ENCODE assay signal across 8 mouse cellular contexts in genomic region chr2:144011080-144011551, GRCm38 (mm10). TPM values are rescaled to one million over a fixed set of nuclear protein-coding genes. Genes with fewer than 3 reads are reported as not detected.
DNase-seq lines count a peak whose midpoint lies in the region; ATAC-seq and TF ChIP-seq lines count a peak whose summit lies in the region.

Rrbp1 (minus strand) TSS chr2:144011263.

- peak within 1 kb of the TSS; percentile 96 for H3K27ac ChIP-seq in bone marrow, adult 2 months (ENCODE audit: control insufficient read depth, insufficient read depth, low read depth, low read length, poor library complexity)
- peak within 1 kb of the TSS; percentile 96 for H3K27ac ChIP-seq in embryonic facial prominence, embryonic 15.5 days (replicated peaks)
- H3K27ac ChIP-seq in limb, embryonic 14.5 days (replicated peaks; ENCODE audit: low read depth, low read length): peak within 1 kb of the TSS; percentile 99
- peak within 1 kb of the TSS; percentile 83 for H3K27ac ChIP-seq in midbrain, postnatal 0 days (ENCODE audit: low read depth, low read length)

- peaks cover 3% of the 10 kb centered on the region; the same call in 1 of the 2 replicates for H3K36me3 ChIP-seq in embryonic facial prominence, embryonic 15.5 days
- peaks cover 8% of the 10 kb centered on the region; the same call in 1 of the 2 replicates for H3K36me3 ChIP-seq in limb, embryonic 14.5 days (ENCODE audit: control insufficient read depth, insufficient read depth, low read length)
- no peaks in the 10 kb centered on the region for H3K36me3 ChIP-seq in midbrain, postnatal 0 days (ENCODE audit: insufficient read depth, low read length)

- H3K27me3 ChIP-seq in embryonic facial prominence, embryonic 15.5 days: no peaks in the 10 kb centered on the region
- no peaks in the 10 kb centered on the region for H3K27me3 ChIP-seq in limb, embryonic 14.5 days (ENCODE audit: control insufficient read depth, insufficient read depth, low read length)
- no peaks in the 10 kb centered on the region for H3K27me3 ChIP-seq in midbrain, postnatal 0 days (ENCODE audit: insufficient read depth, low read length)

- no peak for TF ChIP-seq CTCF in bone marrow, adult 2 months (IDR thresholded peaks at IDR 0.05; ENCODE audit: control insufficient read depth, insufficient read depth, low read length)
- TF ChIP-seq CTCF in midbrain, postnatal 0 days (IDR thresholded peaks at IDR 0.05): no peak

- peak; percentile 82; the same call in 1 of the 2 replicates for TF ChIP-seq POLR2A in bone marrow, adult 2 months (IDR thresholded peaks at IDR 0.05; ENCODE audit: borderline replicate concordance, control insufficient read depth, low read depth, low read length)
- 0 out of 2 replicates have a peak, but pooled peaks have one; percentile 73 for TF ChIP-seq POLR2A in limb, embryonic 14.5 days (IDR thresholded peaks at IDR 0.05; ENCODE audit: borderline replicate concordance, extremely low read depth, insufficient read depth, insufficient read length)

- WGBS in bone marrow, adult 2 months: under 1% methylated on average over 53 of the region's 53 CpGs
- WGBS in embryonic facial prominence, embryonic 15.5 days: under 1% methylated on average over 45 of the region's 53 CpGs
- under 1% methylated on average over 38 of the region's 53 CpGs for WGBS in limb, embryonic 14.5 days
- WGBS in midbrain, postnatal 0 days: 0% methylated on average over 41 of the region's 53 CpGs

- DNase-seq in 416B (ENCODE audit: low read depth): peak; percentile 99
- DNase-seq in heart, adult 8-10 months (ENCODE audit: low spot score): peak; percentile 98
- DNase-seq in kidney, adult 9 months: peak; percentile 99
- peak; percentile 97 for DNase-seq in limb, embryonic 14.5 days (ENCODE audit: low spot score)
- DNase-seq in midbrain, postnatal 0 days (ENCODE audit: low spot score): peak; percentile 99
- DNase-seq in spleen, postnatal 14 days (ENCODE audit: low spot score in 2 of 2): peak; percentile 95 to 97

- H3K4me1 ChIP-seq in bone marrow, adult 2 months (ENCODE audit: control insufficient read depth, insufficient read depth, low read length): peaks cover 4% of the 10 kb centered on the region
- peaks cover 48% of the 10 kb centered on the region for H3K4me1 ChIP-seq in embryonic facial prominence, embryonic 15.5 days
- peaks cover 33% of the 10 kb centered on the region for H3K4me1 ChIP-seq in limb, embryonic 14.5 days (ENCODE audit: control insufficient read depth, insufficient read depth, low read length)
- H3K4me1 ChIP-seq in midbrain, postnatal 0 days (ENCODE audit: insufficient read depth, low read length): peaks cover 8% of the 10 kb centered on the region; the same call in 1 of the 2 replicates

- H3K9ac ChIP-seq in embryonic facial prominence, embryonic 15.5 days: peak within 1 kb of the TSS; percentile 88
- peak within 1 kb of the TSS; percentile 99 for H3K9ac ChIP-seq in limb, embryonic 14.5 days (ENCODE audit: low read depth, low read length, severe bottlenecking)
- H3K9ac ChIP-seq in midbrain, postnatal 0 days (replicated peaks; ENCODE audit: low read length, poor library complexity, severe bottlenecking): peak within 1 kb of the TSS; percentile 71

- H3K4me3 ChIP-seq in bone marrow, adult 2 months (replicated peaks; ENCODE audit: control insufficient read depth, low read depth, low read length): peak within 1 kb of the TSS; percentile 77
- peak within 1 kb of the TSS; percentile 99 for H3K4me3 ChIP-seq in embryonic facial prominence, embryonic 15.5 days (replicated peaks)
- peak within 1 kb of the TSS; percentile 96 for H3K4me3 ChIP-seq in limb, embryonic 14.5 days (replicated peaks; ENCODE audit: low read length)
- peak within 1 kb of the TSS; percentile 89 for H3K4me3 ChIP-seq in midbrain, postnatal 0 days (ENCODE audit: low read depth, low read length)

- no peaks in the 10 kb centered on the region for H3K9me3 ChIP-seq in embryonic facial prominence, embryonic 15.5 days (replicated peaks)
- H3K9me3 ChIP-seq in limb, embryonic 14.5 days (ENCODE audit: control insufficient read depth, low read length): no peaks in the 10 kb centered on the region
- no peaks in the 10 kb centered on the region for H3K9me3 ChIP-seq in midbrain, postnatal 0 days (ENCODE audit: low read length)

- ATAC-seq in embryonic facial prominence, embryonic 15.5 days (ENCODE audit: insufficient number of reproducible peaks, low FRiP score, low TSS enrichment, low read depth): peak; percentile 99
- peak; percentile 98 for ATAC-seq in limb, embryonic 14.5 days (ENCODE audit: low FRiP score, low read depth)
- ATAC-seq in midbrain, postnatal 0 days (ENCODE audit: low FRiP score): peak; percentile 100

- peak within 1 kb of the TSS; percentile 70 for H3K4me2 ChIP-seq in embryonic facial prominence, embryonic 15.5 days (replicated peaks)
- peak within 1 kb of the TSS; percentile 69 for H3K4me2 ChIP-seq in limb, embryonic 14.5 days (replicated peaks; ENCODE audit: low read depth, low read length, severe bottlenecking)
- H3K4me2 ChIP-seq in midbrain, postnatal 0 days (ENCODE audit: low read depth, low read length, poor library complexity, severe bottlenecking): peak within 1 kb of the TSS; percentile 60

RNA-seq across cellular contexts. Expression of gene Rrbp1, which starts in this region (rescaled TPM):
- 62.5 and 155 TPM in 2 replicates for polyA plus RNA-seq in bone marrow, adult 2 months (2011; ENCODE audit: insufficient read depth, insufficient read length, low replicate concordance, missing spikeins)
- 129 and 139 TPM in 2 replicates for polyA plus RNA-seq in embryonic facial prominence, embryonic 15.5 days (2015; fragmentation: Nextera tagmentation; extraction: Ambion mirVana)
- total RNA-seq in heart, adult 8-10 months (2022): 100 to 1,000 TPM; 109 to 128 (median 115) TPM
- 194 and 325 TPM in 2 replicates for polyA plus RNA-seq in limb, embryonic 14.5 days (2012; rRNA removed)
- 185 and 200 TPM in 2 replicates for polyA plus RNA-seq in limb, embryonic 14.5 days (2014; fragmentation: Nextera tagmentation; extraction: Ambion mirVana)
- 33.8 and 33.9 TPM in 2 replicates for total RNA-seq in midbrain, postnatal 0 days (2014; rRNA removed)
- 16.9 and 22.4 TPM in 2 replicates for polyA plus RNA-seq in midbrain, postnatal 0 days (2015; fragmentation: Nextera tagmentation; extraction: Ambion mirVana)

Comparison
In these comparisons a context has a peak if more than half of its experiments do, and no peak if none do; other contexts are left out.
1. Peak in every context shown above with its lines: DNase-seq, ATAC-seq, H3K4me3 ChIP-seq and H3K27ac ChIP-seq.